Mouse (Mus musculus) intestine, postnatal 0 days (tissue): ENCODE results near the gene Gemin5. TPM values are rescaled to one million over a fixed set of nuclear protein-coding genes. Genes with fewer than 3 reads are reported as not detected.
"Not testable (repeated sequence)": the region's sequence is repeated elsewhere in the genome, so short reads cannot be mapped to it uniquely, and the experiment has no call there.

ENCODE experiments used
- ATAC-seq: fragments of 200-750 bp; cut with Nextera tagmentation; 2 replicates; pipeline ENCODE4 v1.8.0; 2017; ENCODE audit warnings: mild to moderate bottlenecking, moderate TSS enrichment, moderate library complexity
- H3K27ac ChIP-seq: fragments of 300-500 bp; sonication (generic); 2 replicates; pipeline ENCODE4 v1.5.1; 2014; ENCODE audit warnings: mild to moderate bottlenecking, low read depth, low read length, moderate library complexity
- H3K27me3 ChIP-seq: fragments of 300-500 bp; sonication (generic); replicated peaks from 2 replicates; pipeline ENCODE4 v1.6.1; 2014; ENCODE audit warnings: low read length, mixed read lengths; ENCODE audit not compliant: control insufficient read depth, insufficient read depth
- H3K36me3 ChIP-seq: fragments of 300-500 bp; sonication (generic); 2 replicates; pipeline ENCODE4 v1.6.1; 2014; ENCODE audit warnings: mild to moderate bottlenecking, moderate library complexity; ENCODE audit not compliant: control insufficient read depth, insufficient read depth
- H3K4me1 ChIP-seq: fragments of 300-500 bp; sonication (generic); replicated peaks from 2 replicates; pipeline ENCODE4 v1.6.1; 2014; ENCODE audit warnings: antibody characterized with exemption, low read length, mixed read lengths; ENCODE audit not compliant: control insufficient read depth, insufficient read depth
- H3K4me2 ChIP-seq: fragments of 300-500 bp; sonication (generic); replicated peaks from 2 replicates; pipeline ENCODE4 v1.6.1; 2014; ENCODE audit warnings: low read depth, mild to moderate bottlenecking, moderate library complexity
- H3K4me3 ChIP-seq: fragments of 300-500 bp; sonication (generic); 2 replicates; pipeline ENCODE4 v1.5.1; 2014; ENCODE audit warnings: low read depth, low read length
- H3K9ac ChIP-seq: fragments of 300-500 bp; sonication (generic); 2 replicates; pipeline ENCODE4 v1.6.1; 2014; ENCODE audit warnings: mild to moderate bottlenecking, low read depth, low read length
- H3K9me3 ChIP-seq: fragments of 300-500 bp; sonication (generic); 2 replicates; pipeline ENCODE4 v1.6.1; 2016; ENCODE audit warnings: mixed run types; ENCODE audit not compliant: control insufficient read depth
- CTCF ChIP-seq: sonication (generic); IDR thresholded peaks from 2 replicates; pipeline ENCODE4 v1.5.1; 2016; ENCODE audit warnings: low read depth, mild to moderate bottlenecking, control low read depth, antibody characterized with exemption, moderate library complexity
- WGBS: fragments of 180-500 bp; shearing (Covaris S2); extraction: QIAGEN DNeasy Blood & Tissue Kit; methylation state at CpG from one replicate; pipeline ENCODE4 v1.1.7; 2014; 5-methylcytosine and 5-hydroxymethylcytosine counted together
- polyA plus RNA-seq: library from polyadenylated mRNA; unstranded; fragments of >200 nt; fragmentation: Nextera tagmentation; extraction: Ambion mirVana; gene quantifications from 2 replicates; pipeline ENCODE4 v1.2.1, GENCODE M21; 2015

The Gemin5 gene
- polyA plus RNA-seq, 1 experiment from 2014 or later: 4.0 TPM

GRCm38 (mm10) chr11:58211682-58212067, 43.3 kb upstream of the Gemin5 start:
- TF ChIP-seq CTCF: no peak
- Histone ChIP-seq H3K9me3 (no peaks in the 10 kb centered on the region), H3K9ac (no peak overlapping the region), H3K4me2 (peak overlapping the region; percentile 35; the same call in 1 of the 2 replicates), H3K27ac (no peak overlapping the region), H3K27me3 (no peaks in the 10 kb centered on the region), H3K4me3 (no peak overlapping the region), H3K4me1 (0 out of 2 replicates have a peak, but pooled peaks cover 6% of the 10 kb centered on the region), H3K36me3 (peaks cover 9% of the 10 kb centered on the region; the same call in 1 of the 2 replicates)
- ATAC-seq: no peak
- 29% methylated on average over 2 of the region's 2 CpGs for WGBS

- H3K36me3 ChIP-seq: peaks cover 12% of the 10 kb centered on the region; the same call in 1 of the 2 replicates
- H3K9ac ChIP-seq: no peak overlapping the region
- TF ChIP-seq CTCF: no peak
- H3K27ac ChIP-seq: no peak overlapping the region
- 0 out of 2 replicates have a peak, but pooled peaks cover 6% of the 10 kb centered on the region for H3K4me1 ChIP-seq
- H3K9me3 ChIP-seq: no peaks in the 10 kb centered on the region
- no peak overlapping the region for H3K4me3 ChIP-seq
- H3K4me2 ChIP-seq: peak overlapping the region; percentile 35; the same call in 1 of the 2 replicates
- no peak for ATAC-seq
- WGBS: 20% methylated on average over 9 of the region's 9 CpGs
- no peaks in the 10 kb centered on the region for H3K27me3 ChIP-seq
Observed at GRCm38 (mm10) chr11:58211062-58211681, 42.8 kb upstream of the Gemin5 start.

- no peak for ATAC-seq
- no peaks in the 10 kb centered on the region for H3K9me3 ChIP-seq
- WGBS: 93% methylated on average over 1 of the region's 1 CpGs
- H3K4me1 ChIP-seq: 0 out of 2 replicates have a peak, but pooled peaks cover 6% of the 10 kb centered on the region
- H3K4me2 ChIP-seq: no peak overlapping the region
- peaks cover 12% of the 10 kb centered on the region; the same call in 1 of the 2 replicates for H3K36me3 ChIP-seq
- TF ChIP-seq CTCF: no peak
- no peak overlapping the region for H3K4me3 ChIP-seq
- H3K9ac ChIP-seq: no peak overlapping the region
- no peaks in the 10 kb centered on the region for H3K27me3 ChIP-seq
- no peak overlapping the region for H3K27ac ChIP-seq
Observed at GRCm38 (mm10) chr11:58210321-58210886, 42.1 kb upstream of the Gemin5 start.

- no peaks in the 10 kb centered on the region; the same call in 1 of the 2 replicates for H3K36me3 ChIP-seq
- H3K4me3 ChIP-seq: no peak overlapping the region
- no peak for ATAC-seq
Observed at GRCm38 (mm10) chr11:58201052-58201451, 32.7 kb upstream of the Gemin5 start.

GRCm38 (mm10) chr11:58200226-58200625, 31.9 kb upstream of the Gemin5 start:
- Histone ChIP-seq H3K27me3 (no peaks in the 10 kb centered on the region), H3K36me3 (no peaks in the 10 kb centered on the region; the same call in 1 of the 2 replicates), H3K9ac (no peak overlapping the region), H3K4me1 (no peaks in the 10 kb centered on the region), H3K4me3 (peak overlapping the region; percentile 12; the same call in 1 of the 2 replicates), H3K9me3 (no peaks in the 10 kb centered on the region), H3K27ac (no peak overlapping the region), H3K4me2 (peak overlapping the region; percentile 78)
- TF ChIP-seq CTCF: no peak
- ATAC-seq: no peak
- WGBS: 92% methylated on average over 4 of the region's 4 CpGs

More at GRCm38 (mm10) chr11:58201052-58201451, 32.7 kb upstream of the Gemin5 start:
- no peak for TF ChIP-seq CTCF
- Histone ChIP-seq H3K9me3 (no peaks in the 10 kb centered on the region), H3K4me1 (no peaks in the 10 kb centered on the region), H3K9ac (no peak overlapping the region), H3K4me2 (no peak overlapping the region), H3K27ac (no peak overlapping the region), H3K27me3 (no peaks in the 10 kb centered on the region)
- 88% methylated on average over 12 of the region's 12 CpGs for WGBS

- WGBS: 6% methylated on average over 13 of the region's 15 CpGs
- Histone ChIP-seq H3K4me2 (peak within 1 kb of the TSS; percentile 78), H3K9ac (peak within 1 kb of the TSS; percentile 58), H3K4me3 (peak within 1 kb of the TSS; percentile 68), H3K27ac (peak within 1 kb of the TSS; percentile 83)
- not testable (repeated sequence) for H3K36me3 ChIP-seq, H3K9me3 ChIP-seq, H3K27me3 ChIP-seq, H3K4me1 ChIP-seq
- peak; percentile 84 for ATAC-seq
Observed at GRCm38 (mm10) chr11:58199229-58200037, 31.1 kb upstream of the Gemin5 start, which contains the start of the genes Igtp and Irgm2. Igtp (plus strand) TSS chr11:58199556. Irgm2 (plus strand) TSS chr11:58199618.
